Mouse (Mus musculus) CH12.LX (cell line): ENCODE measurements at regions not wholly inside any gene's neighbourhood (a gene's known extent, or its start where the extent isn't known, plus 50 kb on each side); places are given as distances from the start of the nearest gene placed in this dataset.

ENCODE experiments used
- DNase-seq: peaks from one replicate; pipeline ENCODE4 v3.0.0-alpha.2; 2013; ENCODE audit errors: extremely low read depth
- H3K27ac ChIP-seq: 2 replicates; pipeline ENCODE4 v1.5.1; 2012; ENCODE audit warnings: low read depth, mild to moderate bottlenecking, control low read depth, moderate library complexity; ENCODE audit not compliant: insufficient read depth
- H3K27me3 ChIP-seq: replicated peaks from 2 replicates; pipeline ENCODE3; 2012; ENCODE audit warnings: inconsistent platforms
- H3K36me3 ChIP-seq, 2 experiments: replicated peaks in 1 of 2; 2 replicates each; pipeline versions ENCODE3 to v1.6.1; 2012; ENCODE audit warnings: inconsistent platforms in 1 of 2, low read length in 1 of 2, mild to moderate bottlenecking in 1 of 2, mixed read lengths in 1 of 2, moderate library complexity in 1 of 2; ENCODE audit not compliant: control insufficient read depth in 1 of 2, insufficient read depth in 1 of 2
- H3K4me1 ChIP-seq, 2 experiments: 2 replicates each; pipeline ENCODE4 v1.6.1; 2012; ENCODE audit warnings: inconsistent platforms in 1 of 2, moderate library complexity in 1 of 2; ENCODE audit not compliant: insufficient read depth in 2 of 2, control insufficient read depth in 1 of 2
- H3K4me2 ChIP-seq: 2 replicates; pipeline ENCODE4 v1.6.1; 2012; ENCODE audit warnings: low read depth, mild to moderate bottlenecking, control low read depth; ENCODE audit not compliant: poor library complexity, insufficient read depth, severe bottlenecking
- H3K4me3 ChIP-seq, 3 experiments: fragments of 150-350 bp in 1 of 3; sonication (generic) in 1 of 3; replicated peaks in 1 of 3; 2 replicates each; pipeline versions ENCODE3 to v1.5.1; 2011 to 2012; ENCODE audit warnings: low read depth in 2 of 3, low read length in 2 of 3, mild to moderate bottlenecking in 2 of 3, moderate library complexity in 2 of 3, control low read depth in 1 of 3, improper control_type of control experiment in 1 of 3, inconsistent platforms in 1 of 3, mixed read lengths in 1 of 3; ENCODE audit not compliant: poor library complexity in 1 of 3
- H3K79me2 ChIP-seq: replicated peaks from 2 replicates; pipeline ENCODE4 v1.6.1; 2012; ENCODE audit warnings: mild to moderate bottlenecking, moderate library complexity; ENCODE audit not compliant: control insufficient read depth, poor library complexity, insufficient read depth, severe bottlenecking; ENCODE audit errors: extremely low read depth
- H3K9ac ChIP-seq: 2 replicates; pipeline ENCODE4 v1.6.1; 2012; ENCODE audit warnings: low read depth, mild to moderate bottlenecking, control low read depth, moderate library complexity; ENCODE audit not compliant: insufficient read depth
- H3K9me3 ChIP-seq: replicated peaks from 2 replicates; pipeline ENCODE3; 2012; ENCODE audit warnings: low read length, inconsistent platforms, mixed read lengths
- CHD1 ChIP-seq: IDR thresholded peaks from 2 replicates; pipeline ENCODE4 v1.6.1; 2012; ENCODE audit warnings: low read depth, low read length, improper control_type of control experiment, inconsistent platforms
- CHD2 ChIP-seq: IDR thresholded peaks from 2 replicates; pipeline ENCODE4 v1.6.1; 2011; ENCODE audit warnings: low read length, improper control_type of control experiment
- CTCF ChIP-seq, 2 experiments: IDR thresholded peaks in 1 of 2; conservative IDR thresholded peaks in 1 of 2; 2 replicates each; pipeline ENCODE4 v1.5.1; 2011 to 2012; ENCODE audit warnings: low read depth in 2 of 2, low read length in 2 of 2, improper control_type of control experiment in 1 of 2, inconsistent platforms in 1 of 2, mild to moderate bottlenecking in 1 of 2, moderate library complexity in 1 of 2
- ELF1 ChIP-seq: IDR thresholded peaks from 2 replicates; pipeline ENCODE4 v1.6.1; 2014; ENCODE audit warnings: low read depth, mild to moderate bottlenecking, inconsistent platforms, low read length, improper control_type of control experiment
- EP300 ChIP-seq: IDR thresholded peaks from 2 replicates; pipeline ENCODE4 v1.6.1; 2011; ENCODE audit warnings: low read length, improper control_type of control experiment
- GABPA ChIP-seq: IDR thresholded peaks from 2 replicates; pipeline ENCODE4 v1.6.1; 2012; ENCODE audit warnings: low read depth, low read length, improper control_type of control experiment, inconsistent platforms; ENCODE audit not compliant: insufficient replicate concordance
- HCFC1 ChIP-seq: IDR thresholded peaks from 2 replicates; pipeline ENCODE4 v1.6.1; 2012; ENCODE audit warnings: low read depth, mild to moderate bottlenecking, inconsistent platforms, low read length, improper control_type of control experiment
- JUN ChIP-seq: IDR thresholded peaks from 2 replicates; pipeline ENCODE4 v1.6.1; 2011; ENCODE audit warnings: low read depth, mild to moderate bottlenecking, low read length, improper control_type of control experiment, moderate library complexity; ENCODE audit not compliant: insufficient read depth
- JUND ChIP-seq: conservative IDR thresholded peaks from 2 replicates; pipeline ENCODE4 v1.6.1; 2011; ENCODE audit warnings: low read depth, low read length, improper control_type of control experiment
- MAX ChIP-seq: IDR thresholded peaks from 2 replicates; pipeline ENCODE4 v1.6.1; 2011; ENCODE audit warnings: low read length, improper control_type of control experiment
- MYC ChIP-seq: IDR thresholded peaks from 2 replicates; pipeline ENCODE4 v1.6.1; 2011; ENCODE audit warnings: low read depth, mild to moderate bottlenecking, improper control_type of control experiment, low read length
- NELFE ChIP-seq: IDR thresholded peaks from 2 replicates; pipeline ENCODE4 v1.6.1; 2011; ENCODE audit warnings: low read depth, low read length, improper control_type of control experiment
- NRF1 ChIP-seq: IDR thresholded peaks from 2 replicates; pipeline ENCODE4 v1.6.1; 2014; ENCODE audit warnings: low read depth, mild to moderate bottlenecking, inconsistent platforms, low read length, improper control_type of control experiment, moderate library complexity
- PAX5 ChIP-seq: IDR thresholded peaks from 2 replicates; pipeline ENCODE4 v1.6.1; 2012; ENCODE audit warnings: low read length, inconsistent platforms, mixed read lengths
- RAD21 ChIP-seq: IDR thresholded peaks from 2 replicates; pipeline ENCODE4 v1.6.1; 2011; ENCODE audit warnings: low read depth, mild to moderate bottlenecking, low read length, improper control_type of control experiment, moderate library complexity
- RCOR1 ChIP-seq: conservative IDR thresholded peaks from 2 replicates; pipeline ENCODE4 v1.6.1; 2012; ENCODE audit warnings: low read depth, mild to moderate bottlenecking, inconsistent platforms, low read length, improper control_type of control experiment
- SMC3 ChIP-seq: IDR thresholded peaks from 2 replicates; pipeline ENCODE4 v1.6.1; 2011; ENCODE audit warnings: low read depth, low read length, improper control_type of control experiment
- TBP ChIP-seq: conservative IDR thresholded peaks from 2 replicates; pipeline ENCODE4 v1.6.1; 2011; ENCODE audit warnings: low read depth, low read length, improper control_type of control experiment
- UBTF ChIP-seq: IDR thresholded peaks from 2 replicates; pipeline ENCODE4 v1.6.1; 2012; ENCODE audit warnings: low read depth, mild to moderate bottlenecking, inconsistent platforms, low read length, improper control_type of control experiment, moderate library complexity
- USF1 ChIP-seq: IDR thresholded peaks from 2 replicates; pipeline ENCODE4 v1.6.1; 2014; ENCODE audit warnings: low read depth, mild to moderate bottlenecking, inconsistent platforms, low read length, improper control_type of control experiment
- USF2 ChIP-seq: conservative IDR thresholded peaks from 2 replicates; pipeline ENCODE4 v1.6.1; 2011; ENCODE audit warnings: low read depth, low read length, improper control_type of control experiment
- ZC3H11A ChIP-seq: IDR thresholded peaks from 2 replicates; pipeline ENCODE4 v1.6.1; 2012; ENCODE audit warnings: low read depth, mild to moderate bottlenecking, inconsistent platforms, low read length, improper control_type of control experiment
- dilution Hi-C: fragments of 300-500 bp; cut with MboI; formaldehyde crosslinking; loops from 2 replicates; pipeline ENCODE4 v1.14.3; 2020; ENCODE audit warnings: low sequenced_read_pairs; ENCODE audit not compliant: extremely low pct_unique_long_range_greater_than_20kb, extremely low pct_ligation_motif_present
- in situ Hi-C: fragments of 300-500 bp; cut with MboI; formaldehyde crosslinking; loops from 3 replicates; pipeline ENCODE4 v1.14.3; 2019; ENCODE audit warnings: low sequenced_read_pairs, low pct_ligation_motif_present, low pct_unique_long_range_greater_than_20kb, mixed read lengths

DNA sequence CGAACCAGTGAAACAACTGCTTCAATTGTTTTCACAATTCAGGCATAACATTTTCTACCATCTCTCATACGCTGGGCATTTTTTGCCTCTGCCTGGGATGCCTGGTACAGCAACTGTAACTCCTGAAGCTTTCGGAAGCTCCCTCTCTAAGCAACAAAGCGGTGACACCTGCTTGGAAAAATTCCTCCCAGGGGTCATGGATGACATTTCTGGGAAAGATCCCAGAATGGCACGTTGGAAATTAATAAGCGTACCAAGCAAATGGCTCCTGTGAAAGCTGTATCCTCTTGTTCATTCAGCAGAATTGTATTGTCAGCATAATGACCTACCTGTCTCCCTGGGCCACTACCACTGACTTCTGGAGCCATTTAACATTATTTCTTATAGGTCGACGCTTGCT, 333.7 kb upstream of the Noct start:
- Histone ChIP-seq H3K27ac (no peak overlapping the region), H3K4me1 (peaks cover 0 to 3% of the 10 kb centered on the region in 2 experiments; a peak in 1 of 4 replicates), H3K9me3 (no peaks in the 10 kb centered on the region), H3K79me2 (no peaks in the 10 kb centered on the region), H3K36me3 (no peaks in the 10 kb centered on the region), H3K4me2 (no peak overlapping the region), H3K4me3 (no peak overlapping the region), H3K27me3 (no peaks in the 10 kb centered on the region), H3K9ac (no peak overlapping the region)
- no peak for DNase-seq
- dilution Hi-C loops (no loop called here), in situ Hi-C loops (no loop called here)
- TF ChIP-seq CHD1 (no peak), RCOR1 (no peak), GABPA (no peak), MAX (no peak), UBTF (no peak), USF1 (no peak), CTCF (conservative IDR thresholded peaks at IDR 0.05 in 1 of 2, IDR thresholded peaks at IDR 0.05 in 1 of 2; ENCODE audit: low read depth in 2 of 2, low read length in 2 of 2) (no peak), RAD21 (no peak), TBP (no peak), NELFE (no peak), USF2 (no peak), JUND (no peak), HCFC1 (no peak), CHD2 (no peak), SMC3 (no peak), ZC3H11A (no peak), NRF1 (no peak), JUN (no peak)

DNA sequence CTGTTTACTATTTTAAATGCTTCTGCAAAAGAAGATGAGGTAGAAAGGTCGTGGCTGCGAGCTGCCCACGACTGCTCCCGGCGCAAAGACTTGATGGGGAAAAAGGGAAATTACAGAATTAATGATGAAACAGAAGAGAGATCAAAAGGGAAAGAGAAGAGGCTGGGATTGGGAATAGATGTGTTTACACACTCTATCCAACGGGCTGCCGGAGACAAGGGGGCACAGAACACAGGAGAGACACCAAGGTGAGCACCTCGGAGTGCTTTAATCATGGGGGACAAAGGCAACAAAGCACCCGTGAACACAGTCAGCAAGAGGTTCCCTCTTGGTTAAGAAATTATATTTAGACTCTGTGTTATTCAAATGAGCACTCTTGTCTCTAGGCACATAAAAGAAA, 326.1 kb upstream of the Noct start:
- TF ChIP-seq ZC3H11A = no peak
- no peak for TF ChIP-seq EP300
- TF ChIP-seq MYC = no peak
- TF ChIP-seq PAX5 = no peak
- TF ChIP-seq CTCF (conservative IDR thresholded peaks at IDR 0.05 in 1 of 2, IDR thresholded peaks at IDR 0.05 in 1 of 2; ENCODE audit: low read depth in 2 of 2, low read length in 2 of 2) = no peak
- no peak for TF ChIP-seq ELF1
- TF ChIP-seq, all 38 proteins: peak for 0
- Histone ChIP-seq H3K36me3 (no peaks in the 10 kb centered on the region), H3K9ac (no peak overlapping the region), H3K79me2 (no peaks in the 10 kb centered on the region), H3K4me3 (no peak overlapping the region), H3K27me3 (no peaks in the 10 kb centered on the region), H3K9me3 (no peaks in the 10 kb centered on the region), H3K4me2 (no peak overlapping the region), H3K4me1 (no peaks in the 10 kb centered on the region), H3K27ac (no peak overlapping the region)
- in situ Hi-C loops (no loop called here), dilution Hi-C loops (no loop called here)
- DNase-seq = no peak
